Mouse (Mus musculus): ENCODE measurements around the gene Cfap70. TPM values are rescaled to one million over a fixed set of nuclear protein-coding genes. Genes with fewer than 3 reads are reported as not detected.
A peak's percentile ranks its signal among the peaks of the same experiment; 100 is the strongest.

Gene Cfap70
- polyA plus RNA-seq, 1 experiment from 2014 or later = 0.16 TPM

- Histone ChIP-seq H3K9ac (ENCODE audit: low read length) (peak overlapping the region; percentile 93), H3K27ac (replicated peaks) (peak overlapping the region; percentile 96), H3K36me3 (ENCODE audit: control insufficient read depth, insufficient read depth, low read length) (no peaks in the 10 kb centered on the region; the same call in 1 of the 2 replicates), H3K27me3 (ENCODE audit: control insufficient read depth, insufficient read depth, low read length) (no peaks in the 10 kb centered on the region), H3K4me3 (ENCODE audit: low read depth, low read length) (peak overlapping the region; percentile 83), H3K4me1 (replicated peaks; ENCODE audit: control insufficient read depth, insufficient read depth) (0 out of 2 replicates have a peak, but pooled peaks cover 2% of the 10 kb centered on the region), H3K9me3 (ENCODE audit: control insufficient read depth, low read length) (no peaks in the 10 kb centered on the region), H3K4me2 (replicated peaks; ENCODE audit: low read depth) (peak overlapping the region; percentile 75)
- DNase-seq (ENCODE audit: low spot score) = no peak
- 2% methylated on average over 15 of the region's 15 CpGs for WGBS
- ATAC-seq (ENCODE audit: low FRiP score, low TSS enrichment) = peak; percentile 42
- TF ChIP-seq CTCF (IDR thresholded peaks at IDR 0.05; ENCODE audit: low read depth) = no peak
- no peak for TF ChIP-seq EP300 (optimal IDR thresholded peaks at IDR 0.05)
Measured at GRCm38 (mm10) chr14:20347441-20347990, 104.5 kb downstream of the Cfap70 start.

GRCm38 (mm10) chr14:20345885-20346284 lies 106.1 kb downstream of the Cfap70 start:
- Histone ChIP-seq H3K27me3 (ENCODE audit: control insufficient read depth, insufficient read depth, low read length) (no peaks in the 10 kb centered on the region), H3K36me3 (ENCODE audit: control insufficient read depth, insufficient read depth, low read length) (peaks cover 2% of the 10 kb centered on the region; the same call in 1 of the 2 replicates), H3K27ac (replicated peaks) (no peak overlapping the region), H3K4me3 (ENCODE audit: low read depth, low read length) (no peak overlapping the region), H3K9me3 (ENCODE audit: control insufficient read depth, low read length) (no peaks in the 10 kb centered on the region), H3K4me1 (replicated peaks; ENCODE audit: control insufficient read depth, insufficient read depth) (0 out of 2 replicates have a peak, but pooled peaks cover 2% of the 10 kb centered on the region), H3K4me2 (replicated peaks; ENCODE audit: low read depth) (no peak overlapping the region), H3K9ac (ENCODE audit: low read length) (no peak overlapping the region)
- TF ChIP-seq EP300 (optimal IDR thresholded peaks at IDR 0.05) (no peak), CTCF (IDR thresholded peaks at IDR 0.05; ENCODE audit: low read depth) (no peak)
- DNase-seq (ENCODE audit: low spot score) (peak; percentile 39), ATAC-seq (ENCODE audit: low FRiP score, low TSS enrichment) (peak; percentile 24; the same call in 1 of the 2 replicates)
- 60% methylated on average over 9 of the region's 9 CpGs for WGBS

Other genes with a start within 250 kb of the Cfap70 start
- gene Kcnk16, start 183.0 kb downstream of the Cfap70 start, polyA plus RNA-seq (2015; fragmentation: Nextera tagmentation; extraction: Ambion mirVana) = 4.8 and 5.7 TPM in 2 replicates
- 11.6 and 11.8 TPM in 2 replicates for gene Nudt13, start 157.5 kb downstream of the Cfap70 start, polyA plus RNA-seq (2015; fragmentation: Nextera tagmentation; extraction: Ambion mirVana)
- 21.5 and 23.4 TPM in 2 replicates for gene Ecd, start 104.1 kb downstream of the Cfap70 start, polyA plus RNA-seq (2015; fragmentation: Nextera tagmentation; extraction: Ambion mirVana)
- 13.5 and 14.8 TPM in 2 replicates for gene Fam149b, start 104.1 kb downstream of the Cfap70 start, polyA plus RNA-seq (2015; fragmentation: Nextera tagmentation; extraction: Ambion mirVana)
- gene Dnajc9, start 63.3 kb downstream of the Cfap70 start, polyA plus RNA-seq (2015; fragmentation: Nextera tagmentation; extraction: Ambion mirVana) = 41.7 and 42.7 TPM in 2 replicates
- gene Mrps16, start 58.6 kb downstream of the Cfap70 start, polyA plus RNA-seq (2015; fragmentation: Nextera tagmentation; extraction: Ambion mirVana) = 65.0 and 77.4 TPM in 2 replicates
- 82.4 and 86.3 TPM in 2 replicates for gene Anxa7, start 27.9 kb upstream of the Cfap70 start, polyA plus RNA-seq (2015; fragmentation: Nextera tagmentation; extraction: Ambion mirVana)
- gene Mss51, start 44.7 kb upstream of the Cfap70 start, polyA plus RNA-seq (2015; fragmentation: Nextera tagmentation; extraction: Ambion mirVana) = 0.18 and 0.38 TPM in 2 replicates
- gene Ppp3cb, start 94.3 kb upstream of the Cfap70 start, polyA plus RNA-seq (2015; fragmentation: Nextera tagmentation; extraction: Ambion mirVana) = 21.2 and 22.7 TPM in 2 replicates
- gene Usp54, start 188.8 kb upstream of the Cfap70 start, polyA plus RNA-seq (2015; fragmentation: Nextera tagmentation; extraction: Ambion mirVana) = 3.3 and 3.4 TPM in 2 replicates
- 0.10 TPM in 1 of 2 replicates, not detected in the other for gene Myoz1, start 204.3 kb upstream of the Cfap70 start, polyA plus RNA-seq (2015; fragmentation: Nextera tagmentation; extraction: Ambion mirVana)
- gene Synpo2l, start 216.1 kb upstream of the Cfap70 start, polyA plus RNA-seq (2015; fragmentation: Nextera tagmentation; extraction: Ambion mirVana) = 0.30 and 0.42 TPM in 2 replicates
- 41.4 and 42.9 TPM in 2 replicates for gene Sec24c, start 222.1 kb upstream of the Cfap70 start, polyA plus RNA-seq (2015; fragmentation: Nextera tagmentation; extraction: Ambion mirVana)
- 13.0 and 13.7 TPM in 2 replicates for gene Fut11, start 242.7 kb upstream of the Cfap70 start, polyA plus RNA-seq (2015; fragmentation: Nextera tagmentation; extraction: Ambion mirVana)